Mouse (Mus musculus) cerebellum, adult 9-10 months (tissue): ENCODE results near the gene March6.

ENCODE experiments used
- DNase-seq: peaks from one replicate; pipeline ENCODE4 v3.0.0; 2022

March6 gene

GRCm38 (mm10) chr15:31511406-31511771 is 19.5 kb downstream of the March6 start:
- DNase-seq: no peak

DNA sequence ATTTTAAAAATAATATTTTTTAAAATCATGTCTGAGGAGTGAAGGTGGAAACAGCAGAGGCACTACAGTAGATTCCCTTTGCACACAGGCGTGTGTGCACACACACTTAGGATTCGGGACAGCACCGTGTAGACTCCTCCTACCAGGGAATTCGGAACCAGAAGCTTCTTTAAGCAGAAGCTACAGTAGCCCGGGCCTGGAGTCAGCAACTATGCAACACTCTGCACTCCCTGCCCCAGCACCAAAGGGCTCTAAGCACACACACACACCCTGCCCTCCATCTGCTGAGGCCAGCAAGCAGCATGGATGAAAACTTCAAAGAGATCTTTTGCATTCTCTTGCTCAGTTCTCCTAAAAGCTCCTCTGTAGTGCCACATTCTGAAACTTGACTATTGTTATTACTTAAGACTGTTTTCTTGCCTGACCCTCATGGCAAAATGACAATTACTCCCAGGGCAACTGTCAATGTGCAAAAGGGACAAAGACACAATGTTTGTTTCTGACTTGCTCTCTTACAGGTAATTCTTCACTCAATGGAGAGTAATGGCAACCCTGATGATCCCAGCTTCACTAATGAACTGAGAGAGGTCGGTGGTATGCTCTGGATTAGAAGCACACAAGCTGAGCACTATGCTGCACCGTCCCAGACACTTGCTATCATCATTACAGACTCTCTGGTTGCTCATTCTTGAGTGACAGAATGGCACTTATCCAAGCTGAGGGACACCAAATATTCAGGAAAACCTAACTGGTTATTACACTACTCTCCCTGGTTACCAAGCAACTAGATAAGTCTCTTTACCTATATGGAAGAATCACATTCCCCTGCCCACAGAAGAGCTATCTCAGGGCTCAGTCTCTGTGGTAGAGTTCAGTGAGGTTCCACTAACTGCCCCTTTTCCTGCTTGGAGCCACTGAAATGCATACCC is 20.1 kb downstream of the March6 start:
- DNase-seq: no peak

DNA sequence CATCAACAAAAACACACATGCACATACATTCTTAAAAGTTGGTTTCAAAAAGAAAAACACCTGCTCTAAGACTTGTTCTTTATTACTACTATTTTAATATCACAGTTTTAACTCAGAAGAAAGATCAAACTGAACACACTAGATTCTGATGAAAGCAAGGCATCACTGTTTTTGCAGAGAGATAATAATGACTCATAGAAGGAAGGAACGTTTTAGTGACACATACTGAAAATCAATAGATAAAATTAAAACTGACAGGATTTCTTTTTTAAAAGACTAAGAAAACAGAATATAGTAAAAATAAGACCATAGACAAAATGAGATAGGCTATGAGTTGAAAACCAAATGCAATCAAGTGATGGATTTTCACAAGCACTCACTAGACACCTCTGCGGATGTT is 25.8 kb downstream of the March6 start:
- DNase-seq: no peak

GRCm38 (mm10) chr15:31503447-31503846 is 27.4 kb downstream of the March6 start:
- DNase-seq: no peak

DNA sequence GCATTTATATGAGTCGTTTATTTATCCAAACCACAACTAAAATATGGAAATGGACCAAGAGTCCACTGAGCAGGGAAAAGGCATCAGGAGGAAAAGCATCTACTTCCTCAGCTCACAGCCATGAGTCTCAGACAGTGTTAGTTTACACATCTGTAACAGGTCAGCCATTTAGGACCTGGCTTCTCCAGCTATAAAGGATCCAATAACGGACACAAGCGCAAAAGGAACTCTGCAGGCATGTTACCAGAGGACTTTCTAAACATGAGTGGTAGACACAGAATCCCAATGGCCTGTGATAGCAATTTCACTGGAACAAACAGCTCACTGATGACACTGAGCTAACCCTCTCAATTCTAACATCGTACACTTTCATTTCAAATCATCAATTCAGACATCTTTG is 27.9 kb downstream of the March6 start:
- no peak for DNase-seq

DNA sequence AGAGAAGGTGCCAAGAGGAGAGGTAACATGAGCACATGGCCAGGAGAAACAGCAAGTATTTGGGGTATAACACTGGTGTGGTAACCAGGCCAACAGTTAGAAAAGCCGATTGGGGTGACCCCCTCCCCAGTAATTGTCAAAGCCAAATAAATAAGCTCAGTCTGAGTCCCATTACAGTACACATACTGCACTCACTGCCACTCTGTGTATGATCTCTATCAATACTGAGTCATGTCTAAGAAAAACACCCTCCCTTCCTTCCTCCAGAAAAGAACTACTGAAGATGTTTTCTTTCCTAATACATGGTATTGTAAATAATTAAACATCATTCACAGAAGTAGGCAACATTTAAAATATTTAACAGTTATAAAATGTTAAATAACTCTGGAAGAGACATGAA is 28.5 kb downstream of the March6 start:
- no peak for DNase-seq

GRCm38 (mm10) chr15:31494803-31495202 is 36.0 kb downstream of the March6 start:
- DNase-seq: no peak

DNA sequence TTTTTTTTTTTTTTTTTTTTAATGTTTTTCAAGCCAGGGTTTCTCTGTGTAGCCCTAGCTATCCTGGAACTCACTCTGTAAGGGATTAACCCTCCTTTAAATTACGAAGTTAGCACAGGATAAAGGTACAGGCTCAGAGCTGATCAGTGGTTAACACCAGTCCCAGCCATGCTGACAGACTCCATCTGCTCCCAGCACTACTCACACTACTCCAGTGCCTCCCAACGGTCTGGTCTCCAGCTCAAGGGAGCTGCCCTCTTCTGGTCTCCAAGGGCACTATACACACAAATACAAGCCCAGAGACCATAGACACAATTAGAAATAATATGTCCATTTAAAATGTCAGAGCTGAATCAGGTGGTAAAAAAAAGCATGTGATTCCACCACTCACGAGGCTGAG is 36.5 kb downstream of the March6 start:
- DNase-seq: no peak

DNA sequence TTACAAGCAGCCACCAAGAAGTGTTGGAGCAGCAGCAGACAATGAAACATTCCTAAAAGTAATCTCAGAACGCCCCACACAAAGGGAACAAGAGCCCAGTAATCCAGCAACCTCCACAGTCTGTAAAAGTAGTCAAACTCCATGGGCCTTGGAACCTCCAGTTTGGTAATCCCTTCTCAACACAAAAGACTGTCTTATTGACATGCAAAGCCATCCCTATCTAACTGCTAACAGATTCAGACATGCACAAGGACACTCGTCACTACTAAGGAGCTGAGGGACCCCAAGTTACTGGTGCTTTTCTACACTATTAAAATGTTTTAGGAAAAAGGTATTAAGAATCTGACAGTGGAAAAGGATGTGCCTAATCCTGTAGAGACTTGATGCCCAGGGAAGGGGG is 43.4 kb downstream of the March6 start:
- no peak for DNase-seq

DNA sequence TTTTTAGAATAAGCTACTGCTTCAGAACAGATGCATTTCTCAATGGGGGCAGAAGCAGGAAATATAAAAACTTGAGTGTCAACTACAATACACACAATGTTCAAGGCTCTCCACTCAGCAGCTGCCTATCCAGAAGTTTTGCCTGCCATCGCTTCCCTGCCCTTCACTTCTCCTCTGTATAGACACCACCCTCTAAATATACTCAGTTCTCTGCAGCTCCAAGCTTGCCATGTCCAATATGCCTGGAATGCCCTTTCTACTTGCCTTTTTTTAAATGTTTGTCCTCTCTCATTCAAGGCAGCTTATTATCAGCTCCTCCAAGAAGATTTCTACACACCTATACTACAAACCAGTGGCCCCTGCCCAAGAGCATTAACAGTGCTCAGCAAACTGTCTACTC is 54.2 kb downstream of the March6 start:
- DNase-seq: no peak

DNA sequence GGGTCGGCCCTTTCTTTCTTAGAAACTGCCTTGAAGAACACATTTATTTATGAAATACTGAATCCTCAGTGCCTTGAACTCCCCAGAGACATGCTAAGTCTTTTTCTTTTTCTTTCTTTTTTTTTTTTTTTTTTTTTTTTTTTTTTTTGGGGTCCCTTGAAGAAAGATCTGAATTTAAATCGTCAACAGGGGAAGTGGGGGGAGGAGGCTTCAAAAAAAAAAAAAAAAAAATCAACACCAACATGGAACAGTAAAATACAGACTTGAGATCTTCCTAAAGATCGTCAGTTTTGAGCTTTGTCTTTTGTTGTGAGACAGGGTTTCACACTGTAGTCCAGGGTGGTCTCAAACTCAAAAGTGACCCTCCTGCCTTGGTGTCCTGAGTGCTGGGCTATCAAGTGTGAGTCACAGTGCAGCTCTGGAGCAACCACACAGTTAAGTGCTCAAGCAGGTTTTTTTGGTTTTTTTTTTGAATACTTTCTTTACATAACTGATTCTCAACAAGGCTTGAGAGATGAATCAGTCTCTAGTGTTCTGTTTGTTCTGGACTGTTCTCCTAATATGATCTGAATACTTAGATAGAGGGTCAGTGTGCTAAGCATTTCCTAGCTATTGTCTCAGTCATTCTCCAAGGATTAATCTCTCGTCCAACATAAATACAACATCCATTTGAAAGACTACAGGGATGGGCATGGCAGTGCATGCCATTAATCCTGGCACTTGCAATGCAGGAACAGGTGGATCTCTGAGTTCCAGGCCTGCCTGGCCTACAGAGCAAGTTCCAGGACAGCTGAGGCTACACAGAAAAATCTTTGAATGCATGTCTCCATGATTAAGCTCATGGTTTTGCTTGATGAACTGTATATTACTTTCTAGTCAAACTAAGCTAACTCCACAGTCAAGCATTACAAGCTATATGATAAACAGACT is 57.9 kb downstream of the March6 start:
- no peak for DNase-seq

DNA sequence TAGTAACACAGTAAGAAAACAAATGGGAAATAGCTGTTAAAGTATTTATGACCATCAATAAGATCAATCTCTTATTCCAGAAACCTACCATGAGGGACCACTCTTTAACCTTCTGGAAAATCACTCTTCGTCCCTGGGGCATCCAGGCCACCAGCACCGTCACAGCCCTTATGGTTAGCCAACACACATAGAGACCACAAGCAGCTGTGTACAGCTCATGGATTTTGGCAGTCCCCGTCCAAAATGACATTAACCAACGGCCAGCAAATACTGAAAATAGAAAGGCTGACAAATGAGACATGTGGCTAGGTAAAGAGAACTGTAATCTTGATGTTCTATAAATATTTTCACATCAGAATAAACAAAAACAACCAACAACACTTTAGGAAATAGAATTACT is 59.3 kb downstream of the March6 start:
- DNase-seq: no peak

DNA sequence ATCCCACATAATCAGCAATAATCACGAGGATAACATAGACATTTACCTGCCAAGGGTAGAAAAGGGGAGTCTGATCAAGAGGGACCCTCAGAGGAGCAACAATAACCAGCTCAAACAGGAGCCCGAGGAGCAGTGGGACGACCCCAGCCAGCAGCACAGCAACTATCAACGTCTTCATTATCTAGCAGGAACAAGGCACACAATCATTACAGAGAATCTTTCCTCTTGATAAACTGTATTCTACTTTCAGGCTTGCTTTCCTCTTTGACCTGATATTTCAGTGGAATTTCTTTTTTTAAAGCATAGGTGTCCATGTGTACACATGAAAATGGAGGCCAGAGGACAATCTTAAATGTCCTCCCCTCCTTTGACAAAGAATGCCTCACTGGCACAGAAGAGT is 61.4 kb downstream of the March6 start:
- no peak for DNase-seq

GRCm38 (mm10) chr15:31468806-31469205 is 62.0 kb downstream of the March6 start:
- DNase-seq: no peak

- DNase-seq: no peak
Measured at GRCm38 (mm10) chr15:31466749-31467148, 64.1 kb downstream of the March6 start.

GRCm38 (mm10) chr15:31466295-31466694 is 64.6 kb downstream of the March6 start:
- no peak for DNase-seq

- no peak for DNase-seq
Measured at GRCm38 (mm10) chr15:31465806-31466205, 65.0 kb downstream of the March6 start.

- no peak for DNase-seq
Measured at GRCm38 (mm10) chr15:31460571-31460970, 70.3 kb downstream of the March6 start.

GRCm38 (mm10) chr15:31458081-31458480 is 72.8 kb downstream of the March6 start:
- no peak for DNase-seq

DNA sequence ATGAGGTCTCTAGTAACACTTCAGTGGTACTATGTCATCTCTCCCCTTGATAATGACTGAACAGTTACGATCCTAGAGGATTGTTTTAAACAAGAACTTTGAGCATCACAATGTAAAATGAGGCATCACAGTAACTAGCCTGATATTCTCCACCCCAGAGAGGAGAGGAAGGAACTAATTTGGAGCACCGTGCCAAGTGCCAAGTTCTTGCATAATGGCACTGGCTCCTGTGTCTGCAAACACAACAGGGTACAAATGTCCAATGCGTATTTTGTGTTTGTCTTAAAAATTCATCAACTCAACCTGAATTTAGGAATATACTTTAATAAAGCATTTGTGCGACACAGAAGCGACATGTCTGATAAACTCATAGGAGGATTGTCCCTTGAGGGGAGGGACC is 74.5 kb downstream of the March6 start:
- DNase-seq: peak; percentile 30

- DNase-seq: no peak
Measured at GRCm38 (mm10) chr15:31454861-31455295, 76.0 kb downstream of the March6 start.

- no peak for DNase-seq
Measured at GRCm38 (mm10) chr15:31454096-31454860, 76.6 kb downstream of the March6 start.
